Mouse (Mus musculus) hindbrain, embryonic 14.5 days (tissue): ENCODE measurements around the gene Hgd. TPM values are rescaled to one million over a fixed set of nuclear protein-coding genes. Genes with fewer than 3 reads are reported as not detected.

Source experiments
- ATAC-seq: fragments of 200-750 bp; cut with Nextera tagmentation; 2 replicates; pipeline ENCODE4 v1.8.0; 2017; ENCODE audit warnings: moderate number of reproducible peaks, mild to moderate bottlenecking, moderate TSS enrichment, moderate library complexity; ENCODE audit not compliant: low FRiP score
- DNase-seq: peaks from one replicate; pipeline ENCODE4 v3.0.0-alpha.2; 2015; ENCODE audit warnings: low spot score
- H3K27ac ChIP-seq: fragments of 300-500 bp; sonication (generic); 2 replicates; pipeline ENCODE4 v1.5.1; 2014; ENCODE audit warnings: mild to moderate bottlenecking, moderate library complexity
- H3K27me3 ChIP-seq: fragments of 300-500 bp; sonication (generic); 2 replicates; pipeline ENCODE4 v1.6.1; 2014; ENCODE audit warnings: mild to moderate bottlenecking, low read length, mixed read lengths; ENCODE audit not compliant: control insufficient read depth, insufficient read depth
- H3K36me3 ChIP-seq: fragments of 300-500 bp; sonication (generic); replicated peaks from 2 replicates; pipeline ENCODE4 v1.6.1; 2014; ENCODE audit not compliant: control insufficient read depth, insufficient read depth
- H3K4me1 ChIP-seq: fragments of 300-500 bp; sonication (generic); replicated peaks from 2 replicates; pipeline ENCODE4 v1.6.1; 2014; ENCODE audit warnings: antibody characterized with exemption, low read length, mixed read lengths; ENCODE audit not compliant: control insufficient read depth, insufficient read depth
- H3K4me2 ChIP-seq: fragments of 300-500 bp; sonication (generic); replicated peaks from 2 replicates; pipeline ENCODE4 v1.6.1; 2014; ENCODE audit warnings: mild to moderate bottlenecking, moderate library complexity
- H3K4me3 ChIP-seq: fragments of 300-500 bp; sonication (generic); replicated peaks from 2 replicates; pipeline ENCODE4 v1.5.1; 2014; ENCODE audit warnings: mild to moderate bottlenecking, low read length
- H3K9ac ChIP-seq: fragments of 300-500 bp; sonication (generic); 2 replicates; pipeline ENCODE4 v1.6.1; 2014
- H3K9me3 ChIP-seq: fragments of 300-500 bp; sonication (generic); 2 replicates; pipeline ENCODE4 v1.6.1; 2016; ENCODE audit warnings: low read length; ENCODE audit not compliant: control insufficient read depth
- WGBS: fragments of 180-500 bp; shearing (Covaris S2); extraction: QIAGEN DNeasy Blood & Tissue Kit; methylation state at CpG from one replicate; pipeline ENCODE4 v1.1.7; 2014; 5-methylcytosine and 5-hydroxymethylcytosine counted together
- polyA plus RNA-seq: library from polyadenylated mRNA; unstranded; fragments of >200 nt; fragmentation: Nextera tagmentation; extraction: Ambion mirVana; gene quantifications from 2 replicates; pipeline ENCODE4 v1.2.1, GENCODE M21; 2014

Hgd gene
- polyA plus RNA-seq, 1 experiment from 2014 or later: 0.13 TPM

- no peaks in the 10 kb centered on the region for H3K27me3 ChIP-seq
- no peak overlapping the region for H3K27ac ChIP-seq
- H3K36me3 ChIP-seq: no peaks in the 10 kb centered on the region
- H3K4me1 ChIP-seq: peaks cover 10% of the 10 kb centered on the region; the same call in 1 of the 2 replicates
- DNase-seq: no peak
- WGBS: 73% methylated on average over 2 of the region's 2 CpGs
- H3K4me2 ChIP-seq: no peak overlapping the region
- no peaks in the 10 kb centered on the region for H3K9me3 ChIP-seq
- no peak overlapping the region for H3K4me3 ChIP-seq
- no peak overlapping the region for H3K9ac ChIP-seq
- ATAC-seq: no peak
Measured at GRCm38 (mm10) chr16:37550981-37551380, 29.0 kb upstream of the Hgd start.

DNA sequence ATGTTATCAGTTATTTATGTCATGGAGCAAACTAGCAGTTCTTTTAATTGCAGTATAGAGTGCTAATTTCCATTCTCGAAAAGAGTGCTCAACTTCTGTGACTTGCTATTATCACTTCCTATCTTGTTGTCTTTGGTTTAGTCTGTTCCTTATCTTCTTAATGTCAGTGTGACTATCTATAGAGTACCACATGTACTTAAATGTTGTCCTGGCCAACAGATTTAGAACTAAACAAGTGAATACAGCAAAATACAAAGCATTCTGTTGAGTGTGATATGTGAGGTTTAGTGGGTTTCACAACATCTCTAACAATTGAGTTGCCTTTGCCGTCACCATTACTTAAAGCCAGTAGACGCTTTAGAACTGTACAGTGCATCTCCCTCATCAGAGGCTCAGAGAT, 27.1 kb upstream of the Hgd start:
- no peaks in the 10 kb centered on the region for H3K9me3 ChIP-seq
- no peak overlapping the region for H3K4me2 ChIP-seq
- DNase-seq: no peak
- 0 out of 2 replicates have a peak, but pooled peaks cover 8% of the 10 kb centered on the region for H3K4me1 ChIP-seq
- H3K27me3 ChIP-seq: no peaks in the 10 kb centered on the region
- no peak for ATAC-seq
- peaks cover 4% of the 10 kb centered on the region for H3K36me3 ChIP-seq
- no peak overlapping the region for H3K4me3 ChIP-seq
- WGBS: over 99% methylated on average over 3 of the region's 3 CpGs
- H3K27ac ChIP-seq: no peak overlapping the region
- H3K9ac ChIP-seq: no peak overlapping the region

- WGBS: 68% methylated on average over 6 of the region's 6 CpGs
- H3K4me2 ChIP-seq: no peak overlapping the region
- ATAC-seq (no peak), DNase-seq (no peak)
- H3K27ac ChIP-seq: no peak overlapping the region
- H3K27me3 ChIP-seq: no peaks in the 10 kb centered on the region
- H3K4me1 ChIP-seq: 0 out of 2 replicates have a peak, but pooled peaks cover 4% of the 10 kb centered on the region
- H3K9ac ChIP-seq: no peak overlapping the region
- no peaks in the 10 kb centered on the region for H3K9me3 ChIP-seq
- no peak overlapping the region for H3K4me3 ChIP-seq
- peaks cover 10% of the 10 kb centered on the region for H3K36me3 ChIP-seq
Measured at GRCm38 (mm10) chr16:37562414-37562813, 17.5 kb upstream of the Hgd start.

- DNase-seq (no peak), ATAC-seq (no peak)
- 79% methylated on average over 5 of the region's 5 CpGs for WGBS
- Histone ChIP-seq H3K27ac (no peak overlapping the region), H3K4me3 (no peak overlapping the region), H3K4me1 (0 out of 2 replicates have a peak, but pooled peaks cover 4% of the 10 kb centered on the region), H3K36me3 (peaks cover 5% of the 10 kb centered on the region), H3K9me3 (no peaks in the 10 kb centered on the region), H3K27me3 (no peaks in the 10 kb centered on the region), H3K9ac (no peak overlapping the region), H3K4me2 (no peak overlapping the region)
Measured at GRCm38 (mm10) chr16:37562961-37563360, 17.0 kb upstream of the Hgd start.

DNA sequence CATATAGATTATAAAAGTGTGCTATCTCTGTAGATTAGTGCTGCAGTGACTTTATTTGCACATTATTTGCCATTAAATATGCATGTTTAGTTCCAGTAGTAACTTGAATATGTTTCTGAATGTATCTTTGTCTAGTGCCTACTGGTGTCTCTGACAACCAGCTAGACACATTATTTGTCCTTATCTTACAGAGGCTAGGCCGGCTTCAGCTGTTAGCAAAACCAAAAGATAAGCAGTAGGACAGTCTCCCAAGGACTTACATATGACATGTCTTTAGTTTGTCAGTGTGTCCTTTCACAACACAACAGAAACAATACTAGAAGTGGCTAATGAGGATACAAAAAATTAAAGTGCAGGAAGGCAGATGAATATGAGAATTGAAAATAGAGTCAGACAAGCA, 14.8 kb upstream of the Hgd start:
- Histone ChIP-seq H3K4me1 (0 out of 2 replicates have a peak, but pooled peaks cover 4% of the 10 kb centered on the region), H3K36me3 (no peaks in the 10 kb centered on the region), H3K27ac (no peak overlapping the region), H3K9me3 (no peaks in the 10 kb centered on the region), H3K9ac (no peak overlapping the region), H3K27me3 (no peaks in the 10 kb centered on the region), H3K4me2 (no peak overlapping the region), H3K4me3 (no peak overlapping the region)
- DNase-seq (no peak), ATAC-seq (no peak)
- WGBS: 94% methylated on average over 1 of the region's 1 CpGs

DNA sequence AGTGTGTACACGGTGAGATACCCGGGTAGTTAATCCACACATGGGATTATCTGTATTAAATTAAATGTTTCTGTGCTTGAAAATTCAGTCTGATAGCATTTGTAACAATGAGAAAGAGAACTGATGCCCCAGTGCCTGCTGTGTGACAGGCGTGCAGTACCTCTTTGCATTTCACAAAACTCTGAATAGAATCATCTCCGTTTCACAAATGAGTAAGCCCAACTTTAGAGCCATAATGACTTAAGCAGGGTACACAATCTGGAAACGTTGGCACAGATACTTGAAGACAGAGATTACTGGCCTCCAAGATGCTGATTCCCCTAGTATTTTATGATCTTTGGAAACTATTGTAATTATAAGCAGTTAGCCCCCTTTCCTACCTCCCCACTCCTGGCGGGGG, 13.8 kb upstream of the Hgd start:
- Histone ChIP-seq H3K27me3 (no peaks in the 10 kb centered on the region), H3K36me3 (no peaks in the 10 kb centered on the region), H3K4me3 (no peak overlapping the region), H3K9ac (no peak overlapping the region), H3K4me1 (0 out of 2 replicates have a peak, but pooled peaks cover 4% of the 10 kb centered on the region), H3K4me2 (no peak overlapping the region), H3K9me3 (no peaks in the 10 kb centered on the region), H3K27ac (no peak overlapping the region)
- ATAC-seq (no peak), DNase-seq (no peak)
- 61% methylated on average over 6 of the region's 6 CpGs for WGBS

- WGBS: 77% methylated on average over 12 of the region's 12 CpGs
Measured at GRCm38 (mm10) chr16:37567113-37568050, 12.6 kb upstream of the Hgd start.

DNA sequence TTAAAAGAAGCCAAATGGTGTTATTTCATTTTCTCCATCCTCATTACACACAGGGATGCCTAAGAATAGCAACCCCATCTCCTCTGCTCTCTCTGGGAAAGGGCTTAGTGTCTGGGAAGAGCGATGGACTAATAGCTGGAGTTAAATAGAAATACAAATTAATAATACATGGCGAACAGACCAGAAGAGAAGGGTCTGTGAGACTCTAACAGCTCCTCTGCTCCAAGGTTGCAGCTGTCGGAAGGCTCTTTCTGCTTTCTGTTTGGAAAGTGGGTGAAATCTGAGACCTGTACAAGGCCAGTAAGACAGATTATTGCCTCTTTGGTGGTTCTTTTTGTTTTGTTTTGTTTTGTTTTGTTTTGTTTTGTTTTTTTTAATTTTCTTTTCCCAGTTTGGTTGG, 8.4 kb upstream of the Hgd start:
- no peaks in the 10 kb centered on the region for H3K36me3 ChIP-seq
- H3K27ac ChIP-seq: no peak overlapping the region
- H3K9me3 ChIP-seq: no peaks in the 10 kb centered on the region
- WGBS: 67% methylated on average over 3 of the region's 3 CpGs
- no peak overlapping the region for H3K4me3 ChIP-seq
- H3K9ac ChIP-seq: no peak overlapping the region
- no peak for ATAC-seq
- no peak for DNase-seq
- H3K4me2 ChIP-seq: no peak overlapping the region
- H3K27me3 ChIP-seq: no peaks in the 10 kb centered on the region
- H3K4me1 ChIP-seq: 0 out of 2 replicates have a peak, but pooled peaks cover under 1% of the 10 kb centered on the region

More at GRCm38 (mm10) chr16:37567113-37568050, 12.6 kb upstream of the Hgd start:
- no peak for DNase-seq
- H3K27me3 ChIP-seq: no peaks in the 10 kb centered on the region
- H3K4me1 ChIP-seq: 0 out of 2 replicates have a peak, but pooled peaks cover 4% of the 10 kb centered on the region
- H3K27ac ChIP-seq: no peak overlapping the region
- H3K9ac ChIP-seq: no peak overlapping the region
- no peak overlapping the region for H3K4me3 ChIP-seq
- no peaks in the 10 kb centered on the region for H3K36me3 ChIP-seq
- ATAC-seq: no peak
- H3K4me2 ChIP-seq: no peak overlapping the region
- H3K9me3 ChIP-seq: no peaks in the 10 kb centered on the region

DNA sequence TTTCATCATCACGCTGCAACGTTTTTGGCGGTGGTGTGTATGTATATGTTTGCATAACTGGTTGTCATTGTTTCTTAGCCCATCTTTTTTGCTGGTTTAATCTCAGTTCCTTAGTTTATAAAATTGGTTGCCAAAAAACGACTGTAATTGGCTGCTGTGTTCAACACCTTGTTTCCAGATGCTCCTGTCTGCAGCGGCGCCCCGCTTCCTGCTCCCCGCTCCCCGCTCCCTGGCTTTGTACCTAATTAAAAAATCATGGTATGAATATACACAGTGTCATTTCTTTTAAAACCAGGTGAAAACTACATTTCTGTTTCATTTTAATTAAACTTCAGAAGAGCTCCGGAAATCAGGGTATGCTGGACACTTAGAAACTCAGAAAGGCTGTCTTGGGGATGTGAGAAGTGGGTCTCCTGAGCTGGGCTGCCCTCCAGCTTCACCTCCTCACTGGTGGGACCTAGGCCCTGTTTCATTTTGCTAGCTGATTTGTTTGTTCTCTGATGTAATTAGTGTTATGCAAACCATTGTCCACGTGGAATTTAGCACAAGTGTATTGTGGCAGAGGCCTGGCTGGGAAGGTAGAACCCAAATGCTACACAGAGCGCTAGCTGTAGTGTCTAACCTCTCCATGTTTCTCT, 7.7 kb upstream of the Hgd start:
- H3K9me3 ChIP-seq: no peaks in the 10 kb centered on the region
- no peaks in the 10 kb centered on the region for H3K27me3 ChIP-seq
- ATAC-seq: no peak
- DNase-seq: no peak
- no peak overlapping the region for H3K27ac ChIP-seq
- H3K4me2 ChIP-seq: no peak overlapping the region
- no peak overlapping the region for H3K4me3 ChIP-seq
- no peaks in the 10 kb centered on the region for H3K4me1 ChIP-seq
- no peak overlapping the region for H3K9ac ChIP-seq
- WGBS: 90% methylated on average over 12 of the region's 12 CpGs
- no peaks in the 10 kb centered on the region for H3K36me3 ChIP-seq
